Mouse (Mus musculus): Measurements from ENCODE around the gene Fam126a. TPM values are rescaled to one million over a fixed set of nuclear protein-coding genes. Genes with fewer than 3 reads are reported as not detected.

Gene Fam126a
- total RNA-seq, 1 experiment from 2014 or later = 46.7 TPM

GRCm38 (mm10) chr5:24044387-24044786, 13.9 kb upstream of the Fam126a start:
- ATAC-seq (replicated peaks; ENCODE audit: insufficient number of reproducible peaks, low FRiP score, low TSS enrichment, poor library complexity, severe bottlenecking) = no peak

GRCm38 (mm10) chr5:24043367-24043766, 12.9 kb upstream of the Fam126a start:
- ATAC-seq (replicated peaks; ENCODE audit: insufficient number of reproducible peaks, low FRiP score, low TSS enrichment, poor library complexity, severe bottlenecking) = no peak

GRCm38 (mm10) chr5:24041341-24041852, 10.9 kb upstream of the Fam126a start:
- no peak for ATAC-seq (replicated peaks; ENCODE audit: insufficient number of reproducible peaks, low FRiP score, low TSS enrichment, poor library complexity, severe bottlenecking)

- no peak for ATAC-seq (replicated peaks; ENCODE audit: insufficient number of reproducible peaks, low FRiP score, low TSS enrichment, poor library complexity, severe bottlenecking)
Measured at GRCm38 (mm10) chr5:24040601-24041000, 10.1 kb upstream of the Fam126a start.

- ATAC-seq (replicated peaks; ENCODE audit: insufficient number of reproducible peaks, low FRiP score, low TSS enrichment, poor library complexity, severe bottlenecking) = peak; percentile 83
Measured at GRCm38 (mm10) chr5:24039423-24039822, 8.9 kb upstream of the Fam126a start.

GRCm38 (mm10) chr5:24038819-24039218, 8.3 kb upstream of the Fam126a start:
- ATAC-seq (replicated peaks; ENCODE audit: insufficient number of reproducible peaks, low FRiP score, low TSS enrichment, poor library complexity, severe bottlenecking) = peak; percentile 10; the same call in 1 of the 2 replicates

GRCm38 (mm10) chr5:24038190-24038589, 7.7 kb upstream of the Fam126a start:
- ATAC-seq (replicated peaks; ENCODE audit: insufficient number of reproducible peaks, low FRiP score, low TSS enrichment, poor library complexity, severe bottlenecking) = peak; percentile 9

GRCm38 (mm10) chr5:24036731-24037130, 6.2 kb upstream of the Fam126a start:
- no peak for ATAC-seq (replicated peaks; ENCODE audit: insufficient number of reproducible peaks, low FRiP score, low TSS enrichment, poor library complexity, severe bottlenecking)

GRCm38 (mm10) chr5:24034970-24035369, 4.5 kb upstream of the Fam126a start:
- no peak for ATAC-seq (replicated peaks; ENCODE audit: insufficient number of reproducible peaks, low FRiP score, low TSS enrichment, poor library complexity, severe bottlenecking)

GRCm38 (mm10) chr5:24034091-24034490, 3.6 kb upstream of the Fam126a start:
- ATAC-seq (replicated peaks; ENCODE audit: insufficient number of reproducible peaks, low FRiP score, low TSS enrichment, poor library complexity, severe bottlenecking) = no peak

GRCm38 (mm10) chr5:24029946-24030578, 428 bp downstream of the Fam126a start:
- no peak for ATAC-seq (replicated peaks; ENCODE audit: insufficient number of reproducible peaks, low FRiP score, low TSS enrichment, poor library complexity, severe bottlenecking)

GRCm38 (mm10) chr5:24029331-24029771, 1.1 kb downstream of the Fam126a start:
- ATAC-seq (replicated peaks; ENCODE audit: insufficient number of reproducible peaks, low FRiP score, low TSS enrichment, poor library complexity, severe bottlenecking) = 0 out of 2 replicates have a peak, but pooled peaks have one; percentile 21

- no peak for ATAC-seq (replicated peaks; ENCODE audit: insufficient number of reproducible peaks, low FRiP score, low TSS enrichment, poor library complexity, severe bottlenecking)
Measured at GRCm38 (mm10) chr5:24024957-24025356, 5.5 kb downstream of the Fam126a start.

- ATAC-seq (replicated peaks; ENCODE audit: insufficient number of reproducible peaks, low FRiP score, low TSS enrichment, poor library complexity, severe bottlenecking) = no peak
Measured at GRCm38 (mm10) chr5:24023226-24023625, 7.3 kb downstream of the Fam126a start.

GRCm38 (mm10) chr5:24021683-24022082, 8.8 kb downstream of the Fam126a start:
- ATAC-seq (replicated peaks; ENCODE audit: insufficient number of reproducible peaks, low FRiP score, low TSS enrichment, poor library complexity, severe bottlenecking) = no peak

GRCm38 (mm10) chr5:24020380-24020779, 10.1 kb downstream of the Fam126a start:
- no peak for ATAC-seq (replicated peaks; ENCODE audit: insufficient number of reproducible peaks, low FRiP score, low TSS enrichment, poor library complexity, severe bottlenecking)

GRCm38 (mm10) chr5:24019341-24020185, 10.9 kb downstream of the Fam126a start:
- no peak for ATAC-seq (replicated peaks; ENCODE audit: insufficient number of reproducible peaks, low FRiP score, low TSS enrichment, poor library complexity, severe bottlenecking)

GRCm38 (mm10) chr5:24018621-24019261, 11.7 kb downstream of the Fam126a start:
- ATAC-seq (replicated peaks; ENCODE audit: insufficient number of reproducible peaks, low FRiP score, low TSS enrichment, poor library complexity, severe bottlenecking) = no peak

- ATAC-seq (replicated peaks; ENCODE audit: insufficient number of reproducible peaks, low FRiP score, low TSS enrichment, poor library complexity, severe bottlenecking) = no peak
Measured at GRCm38 (mm10) chr5:24016912-24017311, 13.6 kb downstream of the Fam126a start.

Measured in monocyte, adult 5-6 weeks (primary cell).